Mouse (Mus musculus) stomach, embryonic 14.5 days (tissue): Measurements from ENCODE around the gene Tln2. TPM values are rescaled to one million over a fixed set of nuclear protein-coding genes. Genes with fewer than 3 reads are reported as not detected.

Experiments used
- ATAC-seq: fragments of 200-750 bp; cut with Nextera tagmentation; 2 replicates; pipeline ENCODE4 v1.8.0; 2017; ENCODE audit warnings: low read depth, moderate TSS enrichment; ENCODE audit not compliant: insufficient number of reproducible peaks, insufficient read depth, low FRiP score
- H3K27ac ChIP-seq: fragments of 300-500 bp; sonication (generic); 2 replicates; pipeline ENCODE4 v1.5.1; 2014; ENCODE audit warnings: mild to moderate bottlenecking, low read length, moderate library complexity, mixed read lengths
- H3K27me3 ChIP-seq: fragments of 300-500 bp; sonication (generic); 2 replicates; pipeline ENCODE4 v1.6.1; 2014; ENCODE audit warnings: low read length, control low read depth, mixed read lengths; ENCODE audit not compliant: control insufficient read depth, insufficient read depth
- H3K36me3 ChIP-seq: fragments of 300-500 bp; sonication (generic); 2 replicates; pipeline ENCODE4 v1.6.1; 2014; ENCODE audit warnings: mild to moderate bottlenecking, control low read depth, low read length, moderate library complexity, mixed read lengths; ENCODE audit not compliant: control insufficient read depth, insufficient read depth
- H3K4me1 ChIP-seq: fragments of 300-500 bp; sonication (generic); 2 replicates; pipeline ENCODE4 v1.6.1; 2014; ENCODE audit warnings: low read length, control low read depth, mixed read lengths; ENCODE audit not compliant: control insufficient read depth, insufficient read depth
- H3K4me2 ChIP-seq: fragments of 300-500 bp; sonication (generic); replicated peaks from 2 replicates; pipeline ENCODE4 v1.6.1; 2014; ENCODE audit warnings: low read depth, low read length, control low read depth
- H3K4me3 ChIP-seq: fragments of 300-500 bp; sonication (generic); 2 replicates; pipeline ENCODE4 v1.5.1; 2014; ENCODE audit warnings: low read depth, low read length, control low read depth
- H3K9ac ChIP-seq: fragments of 300-500 bp; sonication (generic); replicated peaks from 2 replicates; pipeline ENCODE4 v1.6.1; 2014; ENCODE audit warnings: low read depth, mild to moderate bottlenecking, control low read depth, low read length, moderate library complexity, mixed read lengths
- H3K9me3 ChIP-seq: fragments of 300-500 bp; sonication (generic); 2 replicates; pipeline ENCODE4 v1.6.1; 2016; ENCODE audit warnings: low read depth, low read length, control low read depth; ENCODE audit not compliant: control insufficient read depth
- WGBS: fragments of 180-500 bp; shearing (Covaris S2); extraction: QIAGEN DNeasy Blood & Tissue Kit; methylation state at CpG from one replicate; pipeline ENCODE4 v1.1.7; 2014; 5-methylcytosine and 5-hydroxymethylcytosine counted together
- polyA plus RNA-seq: library from polyadenylated mRNA; unstranded; fragments of >200 nt; fragmentation: Nextera tagmentation; extraction: Ambion mirVana; gene quantifications from 2 replicates; pipeline ENCODE4 v1.2.1, GENCODE M21; 2014

Tln2 gene
- 41.9 and 56.1 TPM in 2 replicates for polyA plus RNA-seq

GRCm38 (mm10) chr9:67559603-67560002, at the start of gene Tln2:
Gene Tln2, minus strand, starts transcription at chr9:67559703.
- no peak for ATAC-seq
- no peak within 1 kb of the TSS for H3K4me3 ChIP-seq
- 91% methylated on average over 4 of the region's 4 CpGs for WGBS
- no peak within 1 kb of the TSS for H3K27ac ChIP-seq
- H3K4me1 ChIP-seq, result no peaks in the 10 kb centered on the region
- H3K36me3 ChIP-seq, result no peaks in the 10 kb centered on the region
- H3K4me2 ChIP-seq, result no peak within 1 kb of the TSS
- H3K27me3 ChIP-seq, result no peaks in the 10 kb centered on the region
- no peaks in the 10 kb centered on the region for H3K9me3 ChIP-seq
- H3K9ac ChIP-seq, result no peak within 1 kb of the TSS

- Histone ChIP-seq H3K4me1 (0 out of 2 replicates have a peak, but pooled peaks cover 3% of the 10 kb centered on the region), H3K9ac (no peak overlapping the region), H3K27ac (no peak overlapping the region), H3K27me3 (no peaks in the 10 kb centered on the region), H3K4me3 (no peak overlapping the region), H3K9me3 (no peaks in the 10 kb centered on the region), H3K36me3 (no peaks in the 10 kb centered on the region), H3K4me2 (no peak overlapping the region)
- WGBS, result 92% methylated on average over 1 of the region's 1 CpGs
- no peak for ATAC-seq
Observed at GRCm38 (mm10) chr9:67609226-67609625, 49.7 kb upstream of the Tln2 start.

- Histone ChIP-seq H3K9ac (no peak overlapping the region), H3K36me3 (no peaks in the 10 kb centered on the region), H3K4me3 (no peak overlapping the region), H3K9me3 (no peaks in the 10 kb centered on the region), H3K4me1 (0 out of 2 replicates have a peak, but pooled peaks cover 3% of the 10 kb centered on the region), H3K27me3 (no peaks in the 10 kb centered on the region), H3K27ac (no peak overlapping the region), H3K4me2 (no peak overlapping the region)
- no peak for ATAC-seq
- 61% methylated on average over 9 of the region's 9 CpGs for WGBS
Observed at GRCm38 (mm10) chr9:67607786-67608366, 48.4 kb upstream of the Tln2 start.

DNA sequence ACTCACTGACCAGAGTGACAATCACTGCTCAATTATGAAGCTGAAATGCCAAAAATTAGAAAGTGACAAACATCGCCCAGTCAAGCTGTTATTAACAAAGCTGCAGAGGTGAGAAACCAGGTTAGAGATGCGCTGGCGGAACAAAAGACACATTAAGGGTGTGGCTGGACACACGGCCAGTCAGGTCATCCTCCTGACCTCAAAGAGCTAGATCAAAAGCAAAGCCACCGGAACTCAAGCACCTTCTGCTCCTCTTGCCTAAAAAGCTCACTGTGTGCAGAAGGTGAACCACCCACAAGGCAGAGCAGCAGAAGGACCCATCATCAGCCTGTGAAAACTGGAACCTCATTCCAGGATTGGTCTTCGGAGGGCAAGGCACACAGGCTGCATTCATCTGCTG, 47.8 kb upstream of the Tln2 start:
- WGBS, result 79% methylated on average over 6 of the region's 6 CpGs
- H3K9ac ChIP-seq, result no peak overlapping the region
- H3K4me3 ChIP-seq, result no peak overlapping the region
- H3K4me2 ChIP-seq, result no peak overlapping the region
- H3K4me1 ChIP-seq, result 0 out of 2 replicates have a peak, but pooled peaks cover 3% of the 10 kb centered on the region
- no peak overlapping the region for H3K27ac ChIP-seq
- H3K9me3 ChIP-seq, result no peaks in the 10 kb centered on the region
- H3K27me3 ChIP-seq, result no peaks in the 10 kb centered on the region
- no peak for ATAC-seq
- no peaks in the 10 kb centered on the region for H3K36me3 ChIP-seq

DNA sequence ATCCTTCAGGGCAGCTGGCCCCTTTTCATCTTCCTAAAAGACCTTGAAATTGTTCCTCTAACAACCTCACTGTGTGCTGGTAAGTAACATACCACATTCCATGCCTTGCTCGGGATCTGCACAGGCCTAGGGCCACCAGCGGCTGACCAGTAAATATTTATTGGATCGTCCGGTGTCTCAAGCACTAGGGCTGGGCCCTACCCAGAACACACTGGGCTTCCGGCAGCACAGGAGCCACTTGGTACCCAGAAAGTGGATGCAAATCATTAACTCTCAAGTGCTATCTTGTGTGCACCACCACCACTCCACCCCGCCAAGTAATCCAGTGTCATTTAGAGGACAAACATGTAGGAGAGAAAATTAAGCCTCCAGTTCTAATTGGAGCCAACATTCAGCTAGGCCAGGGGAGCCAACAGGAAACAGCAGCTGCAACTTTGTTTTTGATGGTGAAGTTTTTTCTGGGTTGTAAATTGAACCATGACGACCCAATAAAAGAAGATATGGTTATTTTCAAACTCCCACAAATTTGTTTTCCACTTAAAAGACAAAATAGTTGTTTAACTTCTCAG, 46.4 kb upstream of the Tln2 start:
- no peak overlapping the region for H3K9ac ChIP-seq
- H3K4me1 ChIP-seq, result 0 out of 2 replicates have a peak, but pooled peaks cover 3% of the 10 kb centered on the region
- H3K4me3 ChIP-seq, result no peak overlapping the region
- H3K9me3 ChIP-seq, result no peaks in the 10 kb centered on the region
- ATAC-seq, result no peak
- H3K4me2 ChIP-seq, result no peak overlapping the region
- H3K27ac ChIP-seq, result no peak overlapping the region
- H3K36me3 ChIP-seq, result no peaks in the 10 kb centered on the region
- WGBS, result 31% methylated on average over 7 of the region's 7 CpGs
- H3K27me3 ChIP-seq, result no peaks in the 10 kb centered on the region

DNA sequence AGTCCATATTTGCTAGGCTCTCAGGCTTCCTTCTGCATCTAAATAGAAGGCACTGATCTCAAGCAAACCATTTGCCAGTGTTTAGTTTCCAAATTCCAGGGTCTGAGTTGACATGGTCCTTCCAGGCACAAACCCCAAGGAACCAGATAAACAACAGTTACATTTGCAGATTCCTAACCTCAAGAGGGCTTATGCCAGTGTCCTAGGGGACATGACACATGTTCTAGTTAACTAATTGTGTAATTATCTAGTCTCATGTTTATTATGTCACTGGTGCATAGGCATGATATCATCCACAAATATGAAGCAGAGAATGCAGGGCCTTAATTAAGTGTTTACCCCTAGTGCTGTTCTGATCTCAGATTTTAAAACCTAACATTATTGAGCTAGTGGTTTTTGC, 45.4 kb upstream of the Tln2 start:
- Histone ChIP-seq H3K9ac (no peak overlapping the region), H3K36me3 (no peaks in the 10 kb centered on the region), H3K4me3 (no peak overlapping the region), H3K4me2 (no peak overlapping the region), H3K27me3 (no peaks in the 10 kb centered on the region), H3K27ac (no peak overlapping the region), H3K4me1 (0 out of 2 replicates have a peak, but pooled peaks cover 3% of the 10 kb centered on the region), H3K9me3 (no peaks in the 10 kb centered on the region)
- no peak for ATAC-seq

- Histone ChIP-seq H3K4me2 (no peak overlapping the region), H3K36me3 (no peaks in the 10 kb centered on the region), H3K9me3 (no peaks in the 10 kb centered on the region), H3K4me1 (0 out of 2 replicates have a peak, but pooled peaks cover 3% of the 10 kb centered on the region), H3K9ac (no peak overlapping the region), H3K27ac (no peak overlapping the region), H3K27me3 (no peaks in the 10 kb centered on the region), H3K4me3 (no peak overlapping the region)
- WGBS, result 88% methylated on average over 5 of the region's 5 CpGs
- ATAC-seq, result no peak
Observed at GRCm38 (mm10) chr9:67602347-67602746, 42.8 kb upstream of the Tln2 start.

GRCm38 (mm10) chr9:67595221-67595620, 35.7 kb upstream of the Tln2 start:
- Histone ChIP-seq H3K9ac (no peak overlapping the region), H3K9me3 (no peaks in the 10 kb centered on the region), H3K4me2 (no peak overlapping the region), H3K4me3 (no peak overlapping the region), H3K36me3 (no peaks in the 10 kb centered on the region), H3K4me1 (no peaks in the 10 kb centered on the region), H3K27ac (no peak overlapping the region), H3K27me3 (no peaks in the 10 kb centered on the region)
- 90% methylated on average over 5 of the region's 5 CpGs for WGBS
- ATAC-seq, result no peak
